Mouse (Mus musculus) myocyte (in vitro differentiated cells): ENCODE measurements at regions not wholly inside any gene's neighbourhood (a gene's known extent, or its start where the extent isn't known, plus 50 kb on each side); places are given as distances from the start of the nearest gene placed in this dataset.
A peak's percentile ranks its signal among the peaks of the same experiment; 100 is the strongest.

Experiments used
- H3K27me3 ChIP-seq: one replicate; pipeline ENCODE4 v1.6.1; 2011; ENCODE audit not compliant: control insufficient read depth, insufficient read depth, insufficient read length
- H3K36me3 ChIP-seq: one replicate; pipeline ENCODE4 v1.6.1; 2011; ENCODE audit not compliant: control insufficient read depth, insufficient read depth
- H3K4me2 ChIP-seq: one replicate; pipeline ENCODE4 v1.6.1; 2011; ENCODE audit warnings: low read depth, control low read depth
- H3K4me3 ChIP-seq: one replicate; pipeline ENCODE4 v1.5.1; 2011; ENCODE audit warnings: mild to moderate bottlenecking, control low read depth, moderate library complexity
- H3K79me2 ChIP-seq: one replicate; pipeline ENCODE4 v1.6.1; 2011; ENCODE audit not compliant: control insufficient read depth, insufficient read depth
- H3ac ChIP-seq: one replicate; pipeline ENCODE4 v1.6.1; 2011; ENCODE audit not compliant: control insufficient read depth, insufficient read length
- CEBPB ChIP-seq: IDR thresholded peaks from 2 replicates; pipeline ENCODE4 v1.6.1; 2011; ENCODE audit warnings: mild to moderate bottlenecking, moderate library complexity; ENCODE audit not compliant: poor library complexity, insufficient read depth, severe bottlenecking
- E2F4 ChIP-seq: IDR thresholded peaks from one replicate; pipeline ENCODE4 v1.6.1; 2011; ENCODE audit warnings: mild to moderate bottlenecking, control low read depth, moderate library complexity; ENCODE audit not compliant: insufficient read depth
- MAX ChIP-seq: IDR thresholded peaks from one replicate; pipeline ENCODE4 v1.6.1; 2011; ENCODE audit warnings: low read depth, mild to moderate bottlenecking, control low read depth
- MYOD1 ChIP-seq, 3 experiments: IDR thresholded peaks; one replicate each; pipeline ENCODE4 v1.6.1; 2011; ENCODE audit warnings: control low read depth in 2 of 3, low read depth in 2 of 3, mild to moderate bottlenecking in 2 of 3, moderate library complexity in 1 of 3; ENCODE audit not compliant: insufficient read length in 2 of 3, control insufficient read depth in 1 of 3
- MYOG ChIP-seq, 3 experiments: IDR thresholded peaks; one replicate each; pipeline ENCODE4 v1.6.1; 2011; ENCODE audit warnings: control low read depth in 2 of 3, low read depth in 2 of 3, mild to moderate bottlenecking in 2 of 3; ENCODE audit not compliant: insufficient read length in 2 of 3, control insufficient read depth in 1 of 3, insufficient read depth in 1 of 3
- POLR2A ChIP-seq: IDR thresholded peaks from one replicate; pipeline ENCODE4 v1.6.1; 2011; ENCODE audit warnings: low read depth, mild to moderate bottlenecking, control low read depth, moderate library complexity; ENCODE audit not compliant: insufficient read length
- POLR2AphosphoS2 ChIP-seq: IDR thresholded peaks from one replicate; pipeline ENCODE4 v1.6.1; 2011; ENCODE audit warnings: low read depth, control low read depth; ENCODE audit not compliant: insufficient read length
- REST ChIP-seq: IDR thresholded peaks from one replicate; pipeline ENCODE4 v1.6.1; 2011; ENCODE audit warnings: mild to moderate bottlenecking, control low read depth, moderate library complexity; ENCODE audit not compliant: insufficient read depth, insufficient read length
- SRF ChIP-seq: IDR thresholded peaks from one replicate; pipeline ENCODE4 v1.6.1; 2011; ENCODE audit warnings: low read depth; ENCODE audit not compliant: control insufficient read depth, insufficient read length
- TCF12 ChIP-seq: IDR thresholded peaks from one replicate; pipeline ENCODE4 v1.6.1; 2011; ENCODE audit warnings: mild to moderate bottlenecking, control low read depth; ENCODE audit not compliant: poor library complexity, insufficient read depth, severe bottlenecking
- TCF3 ChIP-seq: IDR thresholded peaks from one replicate; pipeline ENCODE4 v1.6.1; 2011; ENCODE audit warnings: low read depth, control low read depth; ENCODE audit not compliant: insufficient read length
- USF1 ChIP-seq: IDR thresholded peaks from one replicate; pipeline ENCODE4 v1.6.1; 2011; ENCODE audit warnings: low read depth, mild to moderate bottlenecking, control low read depth, moderate library complexity

DNA sequence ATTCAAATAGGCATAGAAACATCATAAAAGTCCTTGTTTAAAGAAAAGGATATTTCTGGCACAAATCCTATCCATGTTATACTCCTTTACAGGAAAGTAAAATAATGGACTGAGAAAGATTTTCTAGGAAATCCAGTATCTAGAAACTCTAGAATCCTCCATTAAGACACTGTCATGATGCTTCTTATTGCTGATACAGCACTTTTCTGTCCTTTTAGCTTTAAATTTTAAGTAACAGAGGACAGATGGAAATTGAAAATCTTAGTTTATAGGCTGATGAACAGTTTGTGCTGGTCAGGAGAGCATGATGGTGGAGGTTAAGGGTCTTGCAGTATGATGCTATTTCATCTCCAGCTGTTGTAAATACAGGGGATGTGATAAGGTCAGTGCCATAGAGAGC is 459.9 kb downstream of the Olfm4 start:
- H3K27me3 ChIP-seq, result no peaks in the 10 kb centered on the region
- no peak overlapping the region for H3K4me3 ChIP-seq
- no peak overlapping the region for H3K4me2 ChIP-seq
- H3K36me3 ChIP-seq, result no peaks in the 10 kb centered on the region
- H3ac ChIP-seq, result no peak overlapping the region
- H3K79me2 ChIP-seq, result no peaks in the 10 kb centered on the region
- TF ChIP-seq SRF, result no peak
- no peak for TF ChIP-seq CEBPB
- no peak for TF ChIP-seq MYOD1 (IDR thresholded peaks at IDR 0.05; ENCODE audit: control insufficient read depth in 1 of 3, insufficient read length in 2 of 3, low read depth in 2 of 3)

DNA sequence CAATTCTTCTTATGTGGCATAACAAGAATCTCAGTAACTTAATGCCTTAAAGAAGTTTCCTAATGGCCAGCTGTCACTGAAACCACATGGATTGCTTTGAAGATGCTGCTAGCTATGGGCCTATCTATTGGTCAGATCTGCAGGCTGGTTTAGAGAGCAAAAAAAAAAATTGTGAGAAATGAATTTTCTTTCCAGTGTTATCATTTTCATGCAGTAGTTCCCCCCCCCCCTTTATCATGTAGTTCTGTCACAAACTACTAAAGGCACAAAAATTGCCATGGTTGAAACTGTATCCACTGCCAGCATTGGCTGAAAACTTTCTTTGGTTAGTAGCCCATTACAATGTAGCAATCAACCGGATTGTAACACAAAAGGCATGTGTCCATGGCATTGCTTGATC is 487.6 kb downstream of the Olfm4 start:
- H3K4me2 ChIP-seq, result no peak overlapping the region
- H3K36me3 ChIP-seq, result no peaks in the 10 kb centered on the region
- no peak overlapping the region for H3ac ChIP-seq
- no peak overlapping the region for H3K4me3 ChIP-seq
- no peak for TF ChIP-seq CEBPB
- no peak for TF ChIP-seq REST
- TF ChIP-seq SRF, result no peak
- no peaks in the 10 kb centered on the region for H3K27me3 ChIP-seq
- no peaks in the 10 kb centered on the region for H3K79me2 ChIP-seq

DNA sequence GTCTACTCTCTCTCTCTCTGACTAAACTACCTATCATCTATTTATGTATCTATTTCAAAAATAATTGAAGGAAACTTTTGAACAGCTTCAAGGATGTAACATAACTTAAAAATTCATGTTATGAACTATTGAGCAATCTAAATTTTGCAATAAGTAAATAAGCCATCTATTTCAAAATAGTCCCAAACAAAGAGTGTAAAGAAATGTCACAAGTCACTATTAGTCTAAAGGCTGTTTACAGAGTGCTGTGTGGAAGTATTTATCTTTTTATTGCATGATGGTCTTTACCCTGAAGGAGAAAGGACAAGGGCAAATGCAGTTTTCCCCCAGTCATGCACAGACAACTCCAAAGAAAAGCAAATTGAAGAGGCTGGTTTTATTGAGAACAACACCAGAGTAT is 496.0 kb downstream of the Olfm4 start:
- TF ChIP-seq E2F4, result no peak
- no peak for TF ChIP-seq REST
- TF ChIP-seq CEBPB, result no peak
- no peak for TF ChIP-seq TCF12
- TF ChIP-seq MAX, result no peak
- no peak for TF ChIP-seq MYOD1 (IDR thresholded peaks at IDR 0.05; ENCODE audit: control insufficient read depth in 1 of 3, insufficient read length in 2 of 3, low read depth in 2 of 3)
- TF ChIP-seq TCF3, result no peak
- TF ChIP-seq POLR2A, result no peak
- no peak for TF ChIP-seq USF1
- TF ChIP-seq MYOG (IDR thresholded peaks at IDR 0.05; ENCODE audit: control insufficient read depth in 1 of 3, insufficient read depth in 1 of 3, insufficient read length in 2 of 3, low read depth in 2 of 3), result no peak
- no peak for TF ChIP-seq POLR2AphosphoS2
- no peak for TF ChIP-seq SRF
- H3K36me3 ChIP-seq, result no peaks in the 10 kb centered on the region
- H3K79me2 ChIP-seq, result no peaks in the 10 kb centered on the region
- H3ac ChIP-seq, result no peak overlapping the region
- H3K27me3 ChIP-seq, result no peaks in the 10 kb centered on the region
- no peak overlapping the region for H3K4me2 ChIP-seq
- H3K4me3 ChIP-seq, result no peak overlapping the region

DNA sequence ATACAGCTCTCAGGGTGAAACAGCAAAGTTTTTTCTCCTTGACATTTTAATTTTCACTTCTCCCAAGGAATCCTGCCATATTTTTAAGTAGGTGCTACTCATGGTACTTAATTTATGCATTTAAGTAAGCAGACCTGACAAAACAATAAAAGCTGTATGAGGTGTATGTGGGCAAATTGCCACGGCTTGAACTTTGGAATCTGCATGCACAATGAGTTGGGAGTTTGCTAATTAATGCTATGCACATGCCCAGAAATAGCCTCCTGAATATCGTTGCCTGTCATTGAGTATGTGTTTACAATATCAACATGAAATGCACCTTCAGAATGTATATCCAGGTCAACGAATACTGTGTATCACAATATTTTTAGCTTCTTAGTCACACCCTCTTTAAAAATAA is 498.9 kb downstream of the Olfm4 start:
- H3K79me2 ChIP-seq, result no peaks in the 10 kb centered on the region
- H3K4me2 ChIP-seq, result no peak overlapping the region
- H3K4me3 ChIP-seq, result no peak overlapping the region
- TF ChIP-seq TCF12 (no peak), SRF (no peak), CEBPB (no peak)
- H3K36me3 ChIP-seq, result no peaks in the 10 kb centered on the region
- H3ac ChIP-seq, result no peak overlapping the region
- H3K27me3 ChIP-seq, result no peaks in the 10 kb centered on the region

DNA sequence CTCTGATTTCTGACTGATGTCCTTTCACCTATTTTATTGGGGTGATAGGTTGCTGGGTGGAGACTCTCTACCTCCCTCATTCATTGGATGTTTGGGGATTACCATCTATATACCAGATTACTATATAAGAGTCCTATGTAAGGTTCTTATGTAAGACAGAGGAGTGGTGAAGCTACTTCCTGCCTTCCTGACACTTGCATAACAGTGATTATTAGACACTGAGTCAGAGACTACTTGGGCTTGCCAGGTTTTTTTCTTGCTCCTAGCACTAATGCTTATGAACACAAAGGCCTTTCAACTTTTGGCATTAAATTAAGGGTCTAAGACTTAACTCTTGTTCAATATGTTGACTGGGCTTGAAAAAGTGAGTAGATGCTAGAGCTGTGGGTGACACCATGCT is 500.4 kb downstream of the Olfm4 start:
- Histone ChIP-seq H3K4me3 (no peak overlapping the region), H3K4me2 (no peak overlapping the region), H3K27me3 (no peaks in the 10 kb centered on the region), H3K36me3 (no peaks in the 10 kb centered on the region), H3ac (no peak overlapping the region), H3K79me2 (no peaks in the 10 kb centered on the region)
- TF ChIP-seq CEBPB, result peak; percentile 30; the same call in 1 of the 2 replicates
- TF ChIP-seq USF1, result no peak
- TF ChIP-seq MAX, result no peak
- TF ChIP-seq TCF3, result no peak

DNA sequence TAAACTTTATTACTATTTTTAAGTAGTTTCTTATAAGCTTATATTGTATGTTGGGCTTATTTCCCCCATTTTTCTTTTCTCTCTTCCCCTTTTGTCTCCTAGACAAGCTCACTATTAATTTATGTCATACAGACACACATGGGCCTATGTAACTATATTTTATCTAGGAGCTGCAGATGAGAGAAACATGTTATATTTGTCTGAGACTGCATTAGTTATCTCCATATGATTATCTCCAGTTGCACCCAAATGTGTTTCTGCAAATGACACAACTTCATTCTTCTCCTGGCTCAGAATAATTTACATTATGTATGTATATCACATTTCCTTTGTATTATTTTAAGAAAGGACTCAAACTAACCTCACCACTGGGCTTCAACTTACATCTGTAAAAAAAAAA is 501.3 kb downstream of the Olfm4 start:
- Histone ChIP-seq H3K4me3 (no peak overlapping the region), H3ac (no peak overlapping the region), H3K36me3 (no peaks in the 10 kb centered on the region), H3K4me2 (no peak overlapping the region), H3K27me3 (no peaks in the 10 kb centered on the region), H3K79me2 (no peaks in the 10 kb centered on the region)
- TF ChIP-seq MAX, result no peak
- TF ChIP-seq SRF, result no peak
- no peak for TF ChIP-seq TCF12
- no peak for TF ChIP-seq TCF3
- no peak for TF ChIP-seq MYOD1 (IDR thresholded peaks at IDR 0.05; ENCODE audit: control insufficient read depth in 1 of 3, insufficient read length in 2 of 3, low read depth in 2 of 3)
- TF ChIP-seq POLR2A, result no peak
- TF ChIP-seq POLR2AphosphoS2, result no peak
- no peak for TF ChIP-seq REST
- no peak for TF ChIP-seq USF1
- TF ChIP-seq MYOG (IDR thresholded peaks at IDR 0.05; ENCODE audit: control insufficient read depth in 1 of 3, insufficient read depth in 1 of 3, insufficient read length in 2 of 3, low read depth in 2 of 3), result no peak
- TF ChIP-seq CEBPB, result no peak
- no peak for TF ChIP-seq E2F4
